Mouse (Mus musculus) erythroblast, embryonic 14.5 days (primary cell): ENCODE data around the gene Adgrg7. TPM values are rescaled to one million over a fixed set of nuclear protein-coding genes. Genes with fewer than 3 reads are reported as not detected.

Source experiments
- H3K27me3 ChIP-seq: 2 replicates; pipeline ENCODE4 v1.6.1; 2012; ENCODE audit warnings: inconsistent platforms; ENCODE audit not compliant: control insufficient read depth
- H3K36me3 ChIP-seq: 2 replicates; pipeline ENCODE4 v1.6.1; 2012; ENCODE audit warnings: mild to moderate bottlenecking, inconsistent platforms; ENCODE audit not compliant: control insufficient read depth
- H3K4me1 ChIP-seq: 2 replicates; pipeline ENCODE4 v1.6.1; 2012; ENCODE audit warnings: inconsistent platforms; ENCODE audit not compliant: control insufficient read depth
- H3K4me3 ChIP-seq: replicated peaks from 2 replicates; pipeline ENCODE3; 2012; ENCODE audit warnings: moderate library complexity, mild to moderate bottlenecking, inconsistent platforms
- H3K9me3 ChIP-seq: 2 replicates; pipeline ENCODE4 v1.6.1; 2012; ENCODE audit warnings: low read length, inconsistent platforms, mixed read lengths; ENCODE audit not compliant: control insufficient read depth
- GATA1 ChIP-seq: IDR thresholded peaks from 2 replicates; pipeline ENCODE4 v1.6.1; 2012; ENCODE audit warnings: low read length, inconsistent platforms, mixed read lengths
- TAL1 ChIP-seq: IDR thresholded peaks from 3 replicates; pipeline ENCODE4 v1.6.1; 2012; ENCODE audit warnings: low read length, inconsistent platforms, mixed read lengths
- polyA plus RNA-seq: library from polyadenylated mRNA; stranded (reverse); fragments of >175 nt; gene quantifications from 2 replicates; pipeline ENCODE4 v1.2.3, GENCODE M21; 2012

Adgrg7 gene
- polyA plus RNA-seq, 1 experiment, result not detected

DNA sequence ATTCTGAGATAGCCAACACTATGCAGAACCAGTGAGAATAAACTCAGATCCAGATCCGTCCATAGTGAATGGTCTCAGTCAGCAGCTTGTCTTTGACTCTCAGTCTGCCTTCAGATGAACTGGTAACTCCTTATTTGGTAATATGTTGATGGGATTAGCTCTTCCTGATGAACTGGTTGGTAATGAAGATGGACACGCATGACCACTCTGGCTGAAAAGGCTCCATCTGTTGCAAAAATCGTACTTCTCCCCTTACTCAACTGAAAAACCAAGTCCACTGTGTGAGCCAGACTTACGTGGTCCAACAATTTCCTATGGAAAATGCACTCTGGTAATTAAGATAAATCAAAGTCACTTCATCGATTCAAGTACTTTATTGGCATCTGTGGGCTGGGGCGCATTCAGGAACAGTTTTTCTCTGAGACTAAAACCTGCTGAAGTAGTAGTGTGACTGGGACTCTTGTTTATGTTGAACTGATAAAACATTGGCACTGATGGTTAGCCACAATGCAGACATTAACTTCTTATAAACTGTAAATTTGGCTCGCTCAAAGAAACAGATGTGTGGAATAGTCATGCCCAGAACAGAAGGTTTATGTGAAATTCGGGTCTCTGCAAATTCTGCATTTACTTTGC lies 114.5 kb downstream of the Adgrg7 start:
- no peak for TF ChIP-seq GATA1
- no peak for TF ChIP-seq TAL1
- Histone ChIP-seq H3K27me3 (no peaks in the 10 kb centered on the region), H3K4me3 (no peak overlapping the region), H3K36me3 (peaks cover 22% of the 10 kb centered on the region), H3K4me1 (no peaks in the 10 kb centered on the region), H3K9me3 (no peaks in the 10 kb centered on the region)

DNA sequence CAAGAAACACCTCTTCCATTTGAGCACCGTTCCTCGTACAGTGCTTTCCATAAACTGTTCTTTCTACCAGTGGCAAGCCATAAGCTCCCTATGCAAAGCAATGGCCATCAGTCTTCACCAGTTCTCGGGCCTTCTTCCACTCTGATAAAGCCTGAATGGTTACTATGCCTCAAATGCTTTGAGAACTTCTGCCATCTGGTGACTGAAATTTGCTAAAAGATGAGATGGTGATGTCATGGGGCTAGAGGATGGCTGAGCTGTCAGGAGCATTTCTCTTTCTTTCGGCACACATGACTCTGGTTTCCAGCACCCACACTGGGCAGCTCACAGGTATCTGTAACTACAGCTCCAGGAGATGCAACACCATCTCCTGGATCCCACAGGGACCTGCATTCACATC lies 118.5 kb downstream of the Adgrg7 start:
- no peaks in the 10 kb centered on the region for H3K36me3 ChIP-seq
- no peaks in the 10 kb centered on the region for H3K9me3 ChIP-seq
- no peak overlapping the region for H3K4me3 ChIP-seq
- no peaks in the 10 kb centered on the region for H3K4me1 ChIP-seq
- no peak for TF ChIP-seq GATA1
- no peak for TF ChIP-seq TAL1
- no peaks in the 10 kb centered on the region for H3K27me3 ChIP-seq

Other genes starting within 250 kb of the Adgrg7 start
- 2.6 and 4.0 TPM in 2 replicates for gene Tfg, start 78.4 kb downstream of the Adgrg7 start, polyA plus RNA-seq
- gene Tmem45a, start 90.3 kb upstream of the Adgrg7 start, polyA plus RNA-seq, result not detected in 2 replicates
- gene Lnp1, start 132.2 kb upstream of the Adgrg7 start, polyA plus RNA-seq, result 0.09 TPM in 1 of 2 replicates, not detected in the other